Mouse (Mus musculus) spleen, adult 2 months (tissue): ENCODE results near the gene Prtg. TPM values are rescaled to one million over a fixed set of nuclear protein-coding genes. Genes with fewer than 3 reads are reported as not detected.

Experiments used
- DNase-seq, 2 experiments: peaks; one replicate each; pipeline versions ENCODE4 v3.0.0 to v3.0.0-alpha.2; 2012 to 2021; ENCODE audit warnings: low spot score in 2 of 2, low read depth in 1 of 2
- H3K27ac ChIP-seq: fragments of 200-500 bp; 2 replicates; pipeline ENCODE4 v1.5.1; 2012; ENCODE audit warnings: low read length, inconsistent platforms; ENCODE audit not compliant: insufficient read depth
- H3K27me3 ChIP-seq: fragments of 200-500 bp; 2 replicates; pipeline ENCODE4 v1.6.1; 2012; ENCODE audit warnings: mild to moderate bottlenecking, moderate library complexity, low read length, inconsistent platforms; ENCODE audit not compliant: control insufficient read depth, insufficient read depth
- H3K36me3 ChIP-seq: fragments of 200-500 bp; 2 replicates; pipeline ENCODE4 v1.6.1; 2012; ENCODE audit warnings: mild to moderate bottlenecking, low read length, inconsistent platforms; ENCODE audit not compliant: control insufficient read depth, insufficient read depth
- H3K4me1 ChIP-seq: fragments of 200-500 bp; 2 replicates; pipeline ENCODE4 v1.6.1; 2011; ENCODE audit warnings: inconsistent platforms; ENCODE audit not compliant: control insufficient read depth, insufficient read depth, insufficient read length
- H3K4me3 ChIP-seq: fragments of 200-500 bp; 2 replicates; pipeline ENCODE4 v1.5.1; 2011; ENCODE audit warnings: mild to moderate bottlenecking, inconsistent platforms; ENCODE audit not compliant: insufficient read depth, insufficient read length; ENCODE audit errors: extremely low read depth
- CTCF ChIP-seq: fragments of 200-500 bp; IDR thresholded peaks from 2 replicates; pipeline ENCODE4 v1.5.1; 2011; ENCODE audit warnings: mild to moderate bottlenecking, inconsistent platforms; ENCODE audit not compliant: insufficient read depth, insufficient read length, insufficient replicate concordance; ENCODE audit errors: extremely low read depth
- POLR2A ChIP-seq: fragments of 200-500 bp; IDR thresholded peaks from 2 replicates; pipeline ENCODE4 v1.6.1; 2011; ENCODE audit warnings: low read depth, low read length, inconsistent platforms
- WGBS: fragments of 180-500 bp; shearing (Covaris S2); methylation state at CpG from one replicate; pipeline ENCODE4 v1.1.7; 2018; 5-methylcytosine and 5-hydroxymethylcytosine counted together
- polyA plus RNA-seq: library from polyadenylated mRNA; depleted of rRNA; stranded (reverse); fragments of >200 nt; gene quantifications from 2 replicates; pipeline ENCODE4 v1.2.3, GENCODE M21; 2012

Prtg gene
- polyA plus RNA-seq, 1 experiment: 0.14 TPM

- TF ChIP-seq POLR2A: no peak
- TF ChIP-seq CTCF: no peak
- Histone ChIP-seq H3K4me1 (no peaks in the 10 kb centered on the region), H3K27me3 (no peaks in the 10 kb centered on the region), H3K27ac (no peak overlapping the region), H3K4me3 (no peak overlapping the region), H3K36me3 (no peaks in the 10 kb centered on the region)
- 77% methylated on average over 3 of the region's 3 CpGs for WGBS
- no peak for DNase-seq
These were observed 19.3 kb downstream of the Prtg start for GRCm38 (mm10) chr9:72825976-72826375.

GRCm38 (mm10) chr9:72828616-72829257 is 22.1 kb downstream of the Prtg start:
- Histone ChIP-seq H3K4me3 (no peak overlapping the region), H3K36me3 (no peaks in the 10 kb centered on the region), H3K27ac (no peak overlapping the region), H3K4me1 (no peaks in the 10 kb centered on the region), H3K27me3 (no peaks in the 10 kb centered on the region)
- 73% methylated on average over 5 of the region's 5 CpGs for WGBS
- DNase-seq: no peak
- TF ChIP-seq POLR2A: no peak
- no peak for TF ChIP-seq CTCF

GRCm38 (mm10) chr9:72833992-72834696 is 27.5 kb downstream of the Prtg start:
- Histone ChIP-seq H3K27me3 (no peaks in the 10 kb centered on the region), H3K4me3 (no peak overlapping the region), H3K36me3 (no peaks in the 10 kb centered on the region), H3K4me1 (no peaks in the 10 kb centered on the region), H3K27ac (no peak overlapping the region)
- TF ChIP-seq POLR2A (no peak), CTCF (no peak)
- 91% methylated on average over 10 of the region's 10 CpGs for WGBS
- DNase-seq: no peak

- 92% methylated on average over 1 of the region's 1 CpGs for WGBS
- Histone ChIP-seq H3K4me1 (no peaks in the 10 kb centered on the region), H3K27ac (no peak overlapping the region), H3K36me3 (no peaks in the 10 kb centered on the region), H3K4me3 (no peak overlapping the region), H3K27me3 (no peaks in the 10 kb centered on the region)
- DNase-seq: no peak
- TF ChIP-seq CTCF (no peak), POLR2A (no peak)
These were observed 28.3 kb downstream of the Prtg start for GRCm38 (mm10) chr9:72835007-72835406.

GRCm38 (mm10) chr9:72836708-72837495 is 30.2 kb downstream of the Prtg start:
- WGBS: 61% methylated on average over 11 of the region's 11 CpGs

GRCm38 (mm10) chr9:72837598-72838160 is 31.0 kb downstream of the Prtg start:
- no peaks in the 10 kb centered on the region for H3K4me1 ChIP-seq
- DNase-seq: no peak
- no peaks in the 10 kb centered on the region for H3K27me3 ChIP-seq
- no peak for TF ChIP-seq POLR2A
- no peak for TF ChIP-seq CTCF
- no peak overlapping the region for H3K4me3 ChIP-seq
- H3K27ac ChIP-seq: no peak overlapping the region
- 87% methylated on average over 6 of the region's 6 CpGs for WGBS
- H3K36me3 ChIP-seq: no peaks in the 10 kb centered on the region

More at GRCm38 (mm10) chr9:72836708-72837495, 30.2 kb downstream of the Prtg start:
- H3K4me3 ChIP-seq: no peak overlapping the region
- TF ChIP-seq POLR2A (no peak), CTCF (no peak)
- no peaks in the 10 kb centered on the region for H3K36me3 ChIP-seq
- DNase-seq: no peak
- no peaks in the 10 kb centered on the region for H3K4me1 ChIP-seq
- no peaks in the 10 kb centered on the region for H3K27me3 ChIP-seq
- H3K27ac ChIP-seq: no peak overlapping the region

- no peak for DNase-seq
- no peak for TF ChIP-seq CTCF
- TF ChIP-seq POLR2A: no peak
- Histone ChIP-seq H3K36me3 (no peaks in the 10 kb centered on the region), H3K4me3 (no peak overlapping the region), H3K4me1 (no peaks in the 10 kb centered on the region), H3K27me3 (no peaks in the 10 kb centered on the region), H3K27ac (no peak overlapping the region)
- 89% methylated on average over 3 of the region's 3 CpGs for WGBS
These were observed 31.6 kb downstream of the Prtg start for GRCm38 (mm10) chr9:72838256-72838655.
